Mouse (Mus musculus) heart, embryonic 10.5 days (tissue): ENCODE results near the gene Tedc2. TPM values are rescaled to one million over a fixed set of nuclear protein-coding genes. Genes with fewer than 3 reads are reported as not detected.

Source experiments
- DNase-seq: peaks from one replicate; pipeline ENCODE4 v3.0.0-alpha.2; 2017; ENCODE audit warnings: low spot score
- H3K27ac ChIP-seq: fragments of 300-500 bp; sonication (generic); 2 replicates; pipeline ENCODE4 v1.5.1; 2016; ENCODE audit warnings: mild to moderate bottlenecking
- H3K27me3 ChIP-seq: fragments of 300-500 bp; sonication (generic); 2 replicates; pipeline ENCODE4 v1.6.1; 2016; ENCODE audit warnings: mild to moderate bottlenecking; ENCODE audit not compliant: poor library complexity, insufficient read depth, severe bottlenecking
- H3K36me3 ChIP-seq: fragments of 300-500 bp; sonication (generic); 2 replicates; pipeline ENCODE4 v1.6.1; 2016; ENCODE audit warnings: mild to moderate bottlenecking, moderate library complexity
- H3K4me1 ChIP-seq: fragments of 300-500 bp; sonication (generic); 2 replicates; pipeline ENCODE4 v1.6.1; 2016; ENCODE audit warnings: mild to moderate bottlenecking
- H3K4me3 ChIP-seq: fragments of 300-500 bp; sonication (generic); 2 replicates; pipeline ENCODE4 v1.5.1; 2016; ENCODE audit warnings: mild to moderate bottlenecking, moderate library complexity
- H3K9me3 ChIP-seq: fragments of 300-500 bp; sonication (generic); 2 replicates; pipeline ENCODE4 v1.6.1; 2016; ENCODE audit warnings: mild to moderate bottlenecking, moderate library complexity
- WGBS: fragments of 180-500 bp; shearing (Covaris S2); methylation state at CpG from one replicate; pipeline ENCODE4 v1.1.7; 2016; 5-methylcytosine and 5-hydroxymethylcytosine counted together
- polyA plus RNA-seq: library from polyadenylated mRNA; unstranded; fragments of >200 nt; fragmentation: Nextera tagmentation; extraction: Ambion mirVana; gene quantifications from 2 replicates; pipeline ENCODE4 v1.2.1, GENCODE M21; 2016

The Tedc2 gene
- 9.9 and 10.0 TPM in 2 replicates for polyA plus RNA-seq

DNA sequence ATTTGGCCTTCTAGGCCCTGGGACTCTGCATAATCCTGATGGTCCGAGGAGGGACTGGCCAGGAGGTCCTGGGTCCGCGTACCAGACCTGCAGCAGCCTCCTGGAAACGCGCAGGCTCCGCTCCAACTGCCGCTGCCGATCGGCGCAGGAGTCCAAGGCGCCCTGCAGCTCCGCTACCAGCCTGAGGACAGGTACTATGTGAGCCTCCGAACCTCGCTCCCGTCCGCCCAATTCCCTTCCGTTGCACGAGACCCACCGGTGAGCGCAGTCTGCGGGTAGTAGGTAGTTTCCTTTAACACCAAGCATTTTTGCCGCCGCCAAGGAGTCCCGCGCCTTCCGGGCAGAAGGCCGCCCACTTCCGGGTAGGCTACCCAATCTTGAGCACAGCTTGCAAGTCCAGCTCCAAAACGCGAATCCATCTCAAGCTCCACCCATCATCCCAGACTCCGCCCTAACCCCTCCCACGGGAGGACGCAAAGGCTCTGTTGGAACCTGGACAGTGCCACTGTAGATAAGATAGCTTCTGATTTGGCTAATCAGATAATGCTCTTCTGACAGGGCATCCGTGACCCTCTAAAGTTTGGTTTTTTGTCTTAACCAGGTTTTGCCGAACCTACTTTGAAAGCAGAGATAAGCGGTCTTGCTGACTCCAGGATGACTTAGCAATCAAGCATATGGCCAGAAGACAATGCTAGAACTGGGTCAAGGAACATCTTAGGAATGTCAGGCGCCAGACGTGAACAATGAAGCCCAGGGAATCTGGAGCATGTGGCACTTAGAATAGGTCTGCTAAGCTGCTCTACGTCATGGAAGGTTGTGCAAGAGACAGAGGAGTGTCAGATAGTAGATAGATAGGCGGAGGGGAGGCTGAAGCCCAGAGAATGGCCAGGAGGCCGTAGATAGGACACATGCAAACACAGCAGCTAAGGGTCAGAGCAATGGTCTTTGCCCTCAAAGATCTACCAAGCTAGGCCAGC, at the start of gene Tedc2:
TSS of gene Tedc2 (minus strand) at position 417 of the 977 bp plus-strand sequence.
- Histone ChIP-seq H3K27me3 (no peaks in the 10 kb centered on the region), H3K36me3 (peaks cover 59% of the 10 kb centered on the region), H3K4me3 (peak within 1 kb of the TSS; percentile 90), H3K4me1 (peaks cover 17% of the 10 kb centered on the region), H3K27ac (peak within 1 kb of the TSS; percentile 89), H3K9me3 (no peaks in the 10 kb centered on the region)
- 2% methylated on average over 41 of the region's 41 CpGs for WGBS
- DNase-seq, result peak; percentile 98

DNA sequence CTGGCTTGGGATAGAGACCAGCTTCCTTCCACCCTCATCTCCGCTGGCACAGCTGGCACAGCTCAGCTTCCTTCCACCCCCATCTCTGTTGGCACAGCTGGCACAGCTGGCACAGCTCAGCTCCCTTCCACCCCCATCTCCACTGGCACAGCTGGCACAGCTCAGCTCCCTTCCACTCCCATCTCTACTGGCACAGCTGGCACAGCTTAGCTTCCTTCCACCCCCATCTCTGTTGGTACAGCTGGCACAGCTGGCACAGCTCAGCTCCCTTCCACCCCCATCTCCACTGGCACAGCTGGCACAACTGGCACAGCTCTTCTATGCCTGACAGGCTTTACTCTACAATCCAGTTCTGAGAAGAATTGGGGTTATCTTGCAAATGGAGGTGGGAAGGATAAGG, 46.5 kb upstream of the Tedc2 start:
- no peak for DNase-seq
- Histone ChIP-seq H3K27me3 (0 out of 2 replicates have a peak, but pooled peaks cover 7% of the 10 kb centered on the region), H3K9me3 (no peaks in the 10 kb centered on the region), H3K36me3 (no peaks in the 10 kb centered on the region), H3K4me1 (no peaks in the 10 kb centered on the region), H3K27ac (no peak overlapping the region), H3K4me3 (no peak overlapping the region)
- WGBS, result 77% methylated on average over 1 of the region's 1 CpGs

DNA sequence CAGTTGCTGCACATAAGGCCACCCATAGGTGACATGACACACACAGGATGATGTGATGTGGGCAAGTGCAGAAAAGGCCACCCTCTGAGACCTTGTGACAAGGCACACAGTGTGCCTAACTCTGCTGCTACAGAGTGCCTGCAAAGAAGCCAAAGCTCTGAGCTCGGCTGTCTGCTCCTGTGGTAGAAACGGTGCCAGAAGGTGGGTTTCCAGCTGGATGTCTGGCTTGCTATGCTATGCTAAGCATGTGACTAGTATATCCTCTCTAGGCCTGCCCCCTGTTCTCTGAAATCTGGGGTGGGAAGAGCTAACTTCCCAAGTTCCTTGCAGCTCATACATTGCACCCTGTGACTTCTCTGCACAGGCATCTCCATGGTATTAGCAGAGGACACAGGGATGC, 44.1 kb upstream of the Tedc2 start:
- WGBS, result 77% methylated on average over 2 of the region's 2 CpGs
- DNase-seq, result no peak
- Histone ChIP-seq H3K9me3 (no peaks in the 10 kb centered on the region), H3K27ac (no peak overlapping the region), H3K27me3 (0 out of 2 replicates have a peak, but pooled peaks cover 7% of the 10 kb centered on the region), H3K4me3 (no peak overlapping the region), H3K36me3 (no peaks in the 10 kb centered on the region), H3K4me1 (no peaks in the 10 kb centered on the region)

DNA sequence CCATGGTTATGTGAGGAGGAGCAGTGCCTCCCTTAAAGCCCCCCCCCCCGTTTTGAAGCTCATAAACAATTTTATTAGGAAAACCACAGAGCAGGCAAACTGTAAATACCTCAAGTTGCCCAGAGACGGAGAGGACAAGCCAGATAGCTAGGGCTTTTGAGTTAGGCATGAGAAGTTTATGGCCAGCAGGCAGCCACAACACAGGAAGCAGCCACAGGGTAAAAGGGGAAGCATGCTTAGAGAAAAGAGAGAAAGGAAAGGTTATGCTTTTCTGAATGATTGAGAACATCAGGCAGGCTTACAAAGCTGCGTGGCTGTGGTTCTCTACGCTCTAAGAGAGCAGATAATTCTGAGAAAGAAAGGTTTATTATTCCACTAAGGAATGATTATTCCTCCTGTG, 39.9 kb upstream of the Tedc2 start:
- 61% methylated on average over 4 of the region's 4 CpGs for WGBS
- no peaks in the 10 kb centered on the region for H3K9me3 ChIP-seq
- no peak for DNase-seq
- no peaks in the 10 kb centered on the region for H3K36me3 ChIP-seq
- H3K27me3 ChIP-seq, result 0 out of 2 replicates have a peak, but pooled peaks cover 7% of the 10 kb centered on the region
- H3K4me1 ChIP-seq, result no peaks in the 10 kb centered on the region
- no peak overlapping the region for H3K4me3 ChIP-seq
- H3K27ac ChIP-seq, result no peak overlapping the region

DNA sequence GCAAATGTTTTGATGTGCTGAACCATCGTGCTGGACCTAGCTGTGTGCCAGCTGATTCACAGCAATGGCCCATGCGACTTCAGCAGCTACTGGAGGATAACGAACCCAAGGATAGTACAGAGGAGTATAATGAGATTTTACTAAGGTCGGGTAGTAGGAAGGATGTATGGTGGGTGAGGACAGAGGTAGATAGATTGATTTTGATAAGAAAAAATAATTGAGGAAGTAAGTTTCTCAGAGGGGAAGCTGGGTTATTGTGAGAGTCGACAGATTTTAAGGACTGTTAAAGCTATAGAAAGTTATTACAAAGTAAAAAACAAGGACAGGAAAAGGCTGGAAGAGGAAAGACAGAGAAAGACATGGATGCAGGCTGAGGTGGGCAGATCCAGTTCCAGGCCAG, 39.1 kb upstream of the Tedc2 start:
- Histone ChIP-seq H3K36me3 (no peaks in the 10 kb centered on the region), H3K9me3 (no peaks in the 10 kb centered on the region), H3K4me3 (no peak overlapping the region), H3K4me1 (no peaks in the 10 kb centered on the region), H3K27ac (no peak overlapping the region), H3K27me3 (0 out of 2 replicates have a peak, but pooled peaks cover under 1% of the 10 kb centered on the region)
- no peak for DNase-seq
- WGBS, result 72% methylated on average over 5 of the region's 5 CpGs

DNA sequence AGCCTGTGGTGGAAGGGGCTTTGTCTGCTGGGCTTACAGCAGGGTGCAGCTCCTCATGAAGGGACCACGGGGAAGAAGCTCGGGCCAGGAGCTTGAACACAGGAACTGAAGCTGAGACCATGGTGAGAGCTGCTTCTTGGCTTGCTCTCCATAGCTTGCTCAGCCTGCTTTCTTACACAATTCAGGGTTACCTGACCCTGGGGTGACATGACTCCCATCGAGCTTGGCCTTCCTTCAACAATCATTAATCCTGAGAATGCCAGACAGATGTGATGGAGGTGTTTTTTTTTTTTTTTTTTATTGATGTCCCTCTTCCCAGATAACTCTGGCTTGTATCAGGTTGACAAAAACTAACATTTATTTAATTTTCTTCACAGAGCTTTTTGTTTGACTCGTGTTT, 38.3 kb upstream of the Tedc2 start:
- WGBS, result 68% methylated on average over 4 of the region's 4 CpGs
- H3K4me1 ChIP-seq, result no peaks in the 10 kb centered on the region
- no peak overlapping the region for H3K27ac ChIP-seq
- no peaks in the 10 kb centered on the region for H3K36me3 ChIP-seq
- no peak for DNase-seq
- H3K27me3 ChIP-seq, result no peaks in the 10 kb centered on the region
- no peak overlapping the region for H3K4me3 ChIP-seq
- no peaks in the 10 kb centered on the region for H3K9me3 ChIP-seq

DNA sequence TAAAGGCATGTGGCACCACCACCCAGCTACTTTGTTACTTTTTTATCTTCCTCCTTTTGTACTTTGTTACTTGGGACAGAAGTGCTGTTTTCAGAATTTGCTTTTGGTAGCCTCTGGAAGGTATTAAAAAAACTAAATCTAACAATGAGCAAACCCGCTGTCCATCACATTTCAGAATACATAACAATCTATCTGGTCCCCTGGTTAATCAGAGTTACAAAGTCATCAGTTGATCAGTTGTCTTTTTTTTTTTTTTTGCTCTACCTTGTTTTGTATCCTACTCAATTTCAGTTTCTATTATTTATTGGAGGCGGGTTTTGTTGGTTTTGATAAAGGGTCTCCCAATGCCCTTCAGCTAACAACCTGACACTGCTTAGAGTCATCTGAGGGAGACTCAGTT, 31.7 kb upstream of the Tedc2 start:
- Histone ChIP-seq H3K36me3 (peaks cover 19% of the 10 kb centered on the region), H3K9me3 (no peaks in the 10 kb centered on the region), H3K27ac (peak overlapping the region; percentile 94; the same call in 1 of the 2 replicates), H3K4me1 (peaks cover 8% of the 10 kb centered on the region), H3K27me3 (no peaks in the 10 kb centered on the region), H3K4me3 (no peak overlapping the region)
- 94% methylated on average over 2 of the region's 2 CpGs for WGBS
- no peak for DNase-seq

DNA sequence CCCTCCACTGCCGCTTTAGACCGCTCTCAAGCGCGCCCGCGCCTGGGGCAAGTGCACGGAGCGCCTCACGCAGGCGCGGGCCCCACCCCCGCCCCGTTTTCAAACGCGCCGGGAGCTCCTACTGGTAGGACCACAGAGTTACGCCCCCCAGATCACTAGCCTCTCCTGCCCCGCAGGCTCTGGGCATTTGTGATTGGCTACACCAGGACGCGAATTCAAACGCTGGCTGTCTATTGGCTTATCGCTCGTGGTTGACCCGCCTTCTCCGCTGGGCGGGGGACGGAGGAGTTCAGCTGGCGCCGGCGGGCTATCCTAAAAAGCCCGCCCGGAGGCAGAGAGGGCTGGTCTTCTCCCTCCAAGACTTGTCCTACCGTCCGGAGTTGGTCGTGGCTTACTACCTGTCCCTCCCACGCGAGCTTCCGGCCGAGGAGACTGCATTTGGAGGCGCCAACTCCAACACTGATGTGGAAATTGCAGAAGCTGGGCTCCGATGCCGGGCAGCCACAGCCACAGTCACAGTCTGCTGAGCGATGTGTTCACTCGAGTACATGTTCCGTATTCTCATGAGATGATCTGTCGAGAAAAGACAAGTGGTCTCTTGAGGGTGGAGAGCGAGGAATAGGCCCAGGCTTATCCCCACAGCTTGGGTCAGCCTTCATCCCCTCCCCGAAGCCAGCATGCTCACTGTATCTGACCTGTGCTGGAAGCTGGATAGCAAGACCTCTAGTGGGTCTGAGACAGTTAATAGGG, 30.8 kb upstream of the Tedc2 start, which contains the start of gene Ccnf:
TSS of gene Ccnf (minus strand) at position 165 of the 750 bp plus-strand sequence.
- Histone ChIP-seq H3K27ac (peak within 1 kb of the TSS; percentile 94), H3K9me3 (no peaks in the 10 kb centered on the region), H3K4me3 (peak within 1 kb of the TSS; percentile 81), H3K27me3 (no peaks in the 10 kb centered on the region), H3K36me3 (peaks cover 27% of the 10 kb centered on the region), H3K4me1 (peaks cover 8% of the 10 kb centered on the region)
- peak; percentile 99 for DNase-seq
- under 1% methylated on average over 48 of the region's 48 CpGs for WGBS

DNA sequence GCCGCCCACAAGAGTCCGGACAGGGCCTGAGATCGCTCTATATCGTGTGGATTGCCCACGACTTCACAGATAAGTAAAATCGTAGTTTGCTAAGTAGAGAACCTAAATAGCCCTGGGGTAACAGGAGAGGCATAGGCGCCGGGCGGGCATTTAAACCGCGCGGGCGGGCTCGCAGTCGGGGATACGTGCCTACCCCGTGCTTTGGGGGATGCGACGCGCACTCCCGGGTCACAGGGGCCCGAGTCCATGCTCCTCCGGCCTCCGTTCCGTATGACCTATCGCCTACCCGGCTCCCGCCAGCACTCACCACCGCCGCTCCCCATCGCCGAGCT, 30.3 kb upstream of the Tedc2 start:
- H3K27ac ChIP-seq, result peak overlapping the region; percentile 94
- H3K36me3 ChIP-seq, result peaks cover 32% of the 10 kb centered on the region
- DNase-seq, result no peak
- H3K4me3 ChIP-seq, result peak overlapping the region; percentile 81
- WGBS, result under 1% methylated on average over 32 of the region's 32 CpGs
- no peaks in the 10 kb centered on the region for H3K27me3 ChIP-seq
- peaks cover 8% of the 10 kb centered on the region for H3K4me1 ChIP-seq
- no peaks in the 10 kb centered on the region for H3K9me3 ChIP-seq

DNA sequence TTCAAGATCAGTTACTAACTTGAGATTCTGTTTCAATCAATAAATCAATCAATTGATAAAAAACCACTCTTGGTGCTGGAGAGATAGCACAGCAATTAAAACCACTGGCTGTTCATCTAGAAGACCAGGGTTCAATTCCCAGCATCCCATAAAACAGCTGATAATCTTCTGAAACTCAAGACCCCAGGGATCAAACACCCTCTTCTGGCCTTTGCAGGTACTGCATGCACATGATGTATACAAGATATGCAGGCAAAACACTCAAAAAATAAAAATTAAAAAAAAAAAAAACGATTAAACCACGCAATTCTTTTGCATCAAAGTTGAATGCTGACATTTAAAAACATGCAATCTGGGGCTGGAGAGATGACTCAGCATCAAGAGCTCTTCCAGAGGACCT, 28.0 kb upstream of the Tedc2 start:
- no peak overlapping the region for H3K27ac ChIP-seq
- H3K4me1 ChIP-seq, result peaks cover 8% of the 10 kb centered on the region
- peaks cover 50% of the 10 kb centered on the region for H3K36me3 ChIP-seq
- WGBS, result 91% methylated on average over 2 of the region's 2 CpGs
- no peak overlapping the region for H3K4me3 ChIP-seq
- H3K9me3 ChIP-seq, result no peaks in the 10 kb centered on the region; the same call in none of the 2 replicates
- no peak for DNase-seq
- H3K27me3 ChIP-seq, result no peaks in the 10 kb centered on the region

DNA sequence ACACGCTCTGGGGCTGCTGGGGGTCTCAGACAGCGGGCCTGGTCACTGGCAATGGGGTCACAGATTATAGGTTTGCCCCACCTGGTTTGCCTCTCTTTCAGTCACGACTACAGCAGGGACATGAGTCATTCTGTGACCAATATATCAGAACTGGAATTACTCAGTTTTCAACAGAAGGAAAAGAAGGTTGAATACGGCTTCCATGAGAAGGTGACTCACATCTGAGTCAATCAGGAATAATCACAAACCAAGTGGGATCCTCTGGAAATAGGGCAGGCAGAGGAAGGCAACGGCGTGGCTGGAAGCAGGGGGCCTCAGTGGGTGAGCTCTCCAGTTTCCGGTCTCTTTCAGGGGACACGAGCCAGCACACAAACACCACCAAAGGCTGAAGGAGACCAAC, 23.4 kb upstream of the Tedc2 start:
- Histone ChIP-seq H3K9me3 (no peaks in the 10 kb centered on the region; the same call in none of the 2 replicates), H3K27ac (no peak overlapping the region), H3K27me3 (no peaks in the 10 kb centered on the region), H3K36me3 (peaks cover 93% of the 10 kb centered on the region), H3K4me1 (no peaks in the 10 kb centered on the region), H3K4me3 (no peak overlapping the region)
- DNase-seq, result no peak
- 92% methylated on average over 8 of the region's 8 CpGs for WGBS

DNA sequence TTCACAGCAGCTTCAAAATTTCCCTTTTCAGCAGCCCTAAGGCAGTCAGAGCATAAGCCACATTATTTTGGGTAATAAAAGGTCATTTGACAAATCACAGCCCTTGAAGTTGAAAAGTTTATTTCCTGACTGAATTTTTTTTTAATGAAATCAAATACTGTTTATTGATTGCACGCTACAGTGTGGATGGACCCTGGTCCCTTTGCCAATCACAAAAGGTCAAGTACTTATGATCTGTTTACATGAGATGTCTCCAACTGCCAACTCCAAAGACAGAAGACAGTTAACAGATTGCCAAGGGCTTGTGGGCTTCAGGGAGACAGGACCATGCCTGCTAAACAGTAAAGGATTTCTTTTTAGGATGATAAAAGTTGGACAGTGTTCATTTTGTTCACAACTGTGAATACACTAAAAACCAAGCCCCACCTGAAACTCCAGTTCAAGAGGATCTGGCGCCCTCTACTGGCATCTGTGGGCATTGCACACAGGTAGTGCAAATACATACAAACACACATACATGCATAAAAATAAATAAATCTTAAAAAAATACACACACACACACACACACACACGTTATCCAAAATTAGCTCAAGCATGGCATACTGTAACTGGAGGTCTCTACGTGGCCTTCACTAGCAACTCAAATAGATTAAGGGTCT, 22.8 kb upstream of the Tedc2 start:
- DNase-seq, result no peak
- H3K27ac ChIP-seq, result no peak overlapping the region
- H3K36me3 ChIP-seq, result peaks cover 93% of the 10 kb centered on the region
- H3K4me1 ChIP-seq, result no peaks in the 10 kb centered on the region
- H3K27me3 ChIP-seq, result no peaks in the 10 kb centered on the region
- WGBS, result 82% methylated on average over 4 of the region's 4 CpGs
- no peak overlapping the region for H3K4me3 ChIP-seq
- no peaks in the 10 kb centered on the region; the same call in none of the 2 replicates for H3K9me3 ChIP-seq
